Mouse (Mus musculus): Measurements from ENCODE around the gene Zfp868.
A peak's percentile ranks its signal among the peaks of the same experiment; 100 is the strongest.
"Not testable (repeated sequence)": the region's sequence is repeated elsewhere in the genome, so short reads cannot be mapped to it uniquely, and the experiment has no call there.

Gene Zfp868

DNA sequence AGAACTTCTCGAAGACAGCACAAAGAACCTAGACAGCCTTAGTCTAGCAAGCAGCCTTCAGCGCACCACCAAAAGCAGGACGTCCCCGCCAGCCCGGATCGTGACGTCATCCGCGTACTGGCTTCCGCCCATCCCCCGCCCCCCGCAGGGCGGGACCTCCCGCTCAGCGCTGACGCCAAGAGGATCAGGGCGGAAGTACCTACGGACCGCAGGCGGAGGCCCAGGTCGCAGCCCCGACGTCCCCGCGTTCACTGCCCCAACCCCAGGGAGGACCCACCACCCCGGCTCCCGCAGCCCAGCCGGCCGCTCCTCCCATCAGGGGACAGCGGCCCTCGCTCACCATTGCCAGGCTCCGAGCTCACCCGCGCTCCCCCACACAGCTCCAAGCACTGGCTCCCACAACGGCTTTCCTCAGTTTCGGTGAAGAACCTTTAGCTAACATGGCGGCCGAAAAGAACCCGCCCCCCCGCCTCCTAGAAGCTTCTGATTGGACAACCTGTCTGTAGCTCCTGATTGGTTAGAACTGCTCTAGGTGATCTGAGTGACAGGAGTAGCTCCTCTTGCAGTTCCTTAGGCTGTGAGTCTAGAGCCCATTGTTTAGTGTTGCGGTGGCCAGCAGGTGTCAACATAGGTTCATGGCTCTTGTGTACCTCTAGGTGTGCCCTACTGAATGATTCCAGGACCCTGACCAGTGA, at the start of gene Zfp868:
Gene Zfp868, minus strand, starts transcription at position 454 of the 695 bp plus-strand sequence.
- peak; percentile 97 for DNase-seq (ENCODE audit: low read depth, low spot score)

DNA sequence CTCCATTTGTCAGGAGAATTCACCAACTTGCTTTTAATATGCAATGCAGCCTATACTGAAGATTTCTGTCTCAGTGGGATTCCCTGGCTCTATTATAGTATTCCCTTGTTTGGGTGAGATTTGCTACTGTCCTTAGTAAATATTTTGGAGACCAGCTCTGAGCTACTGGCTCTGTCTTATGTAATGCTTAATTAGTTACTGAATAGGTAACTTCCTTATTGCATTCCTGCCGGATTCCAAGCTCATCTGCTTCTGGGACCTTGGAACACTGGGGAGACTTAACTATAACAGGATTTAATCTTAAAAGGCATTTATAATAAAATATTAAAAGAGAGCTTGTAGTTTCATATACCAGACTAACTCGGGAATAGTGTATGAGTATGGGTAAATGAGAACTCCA, 39.7 kb upstream of the Zfp868 start:
- not testable (repeated sequence) for DNase-seq (ENCODE audit: low read depth, low spot score)

DNA sequence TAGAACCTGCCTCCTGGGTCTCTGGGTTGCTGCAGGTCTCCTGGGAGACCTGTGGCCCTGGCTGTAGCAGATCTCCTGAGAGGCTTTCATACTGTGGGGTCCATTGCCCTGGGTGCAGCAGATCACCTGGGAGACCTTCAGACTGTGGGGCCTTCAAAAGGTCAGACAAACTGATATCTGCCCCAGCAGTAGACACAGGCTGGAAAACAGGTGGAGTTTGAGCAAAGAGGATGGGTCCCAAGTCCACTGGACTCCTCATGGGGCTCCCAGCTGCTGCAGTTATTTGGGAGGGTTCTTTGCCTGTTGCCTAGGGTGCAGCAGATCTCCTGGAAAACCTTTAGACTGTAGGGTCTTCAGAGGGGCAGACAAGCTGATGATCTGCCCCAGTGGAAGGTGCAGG, 35.9 kb upstream of the Zfp868 start:
- DNase-seq (ENCODE audit: low read depth, low spot score) = no peak

DNA sequence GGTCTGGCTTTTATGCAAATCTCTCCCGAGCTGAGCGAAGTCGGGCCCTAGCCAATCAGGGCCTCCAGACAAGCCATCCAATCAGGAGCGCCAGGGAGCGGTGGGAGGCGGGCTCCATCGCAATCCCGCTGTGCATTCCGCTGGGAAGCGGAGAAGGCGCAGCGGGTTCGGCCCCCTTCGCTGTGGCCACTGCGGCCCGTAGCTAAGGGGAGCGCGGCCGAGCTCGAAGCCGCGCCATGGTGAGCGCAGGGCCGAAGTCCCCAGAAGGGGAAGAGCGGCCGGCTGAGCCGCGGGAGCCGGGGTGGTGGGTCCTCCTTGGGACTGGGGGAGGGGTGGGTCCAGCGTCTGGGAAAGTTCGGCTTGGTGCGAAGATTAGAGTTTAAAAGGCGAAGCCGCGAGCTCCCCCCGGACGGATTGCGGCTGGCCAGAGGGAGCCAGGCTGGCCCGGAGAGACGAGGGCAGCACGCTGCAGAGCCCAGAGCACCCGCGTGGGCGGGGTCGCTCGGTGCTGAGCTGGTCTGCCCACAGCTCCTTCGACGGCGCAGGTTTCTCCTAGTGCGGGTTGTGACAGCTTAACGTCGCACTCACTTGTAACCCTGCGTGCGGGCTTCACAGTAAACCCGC, 29.1 kb upstream of the Zfp868 start, which contains the start of gene Zfp964:
Gene Zfp964, plus strand, starts transcription at position 122 of the 624 bp plus-strand sequence.
- DNase-seq (ENCODE audit: low read depth, low spot score) = peak; percentile 87

DNA sequence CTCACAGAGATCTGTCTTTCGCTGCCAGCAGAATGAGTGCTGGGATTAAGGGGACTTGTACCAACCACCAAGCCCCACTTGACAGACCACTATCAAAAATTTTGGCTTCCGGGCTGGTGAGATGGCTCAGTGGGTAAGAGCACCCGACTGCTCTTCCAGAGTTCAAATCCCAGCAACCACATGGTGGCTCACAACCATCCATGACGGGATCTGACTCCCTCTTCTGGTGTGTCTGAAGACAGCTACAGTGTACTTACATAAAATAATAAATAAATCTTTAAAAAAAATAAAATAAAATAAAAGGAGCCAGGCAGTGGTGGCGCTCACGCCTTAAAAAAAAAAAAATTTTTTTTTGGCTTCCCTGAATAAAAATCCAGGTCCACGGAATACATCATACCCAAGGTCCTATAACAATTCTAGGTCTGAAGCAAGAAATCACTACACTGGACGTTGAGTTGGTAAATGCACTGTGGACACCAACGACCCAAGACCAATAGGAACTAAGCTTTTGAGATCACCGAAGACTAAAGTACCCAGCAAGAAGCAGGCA, 28.5 kb upstream of the Zfp868 start:
- DNase-seq (ENCODE audit: low read depth, low spot score) = no peak

DNA sequence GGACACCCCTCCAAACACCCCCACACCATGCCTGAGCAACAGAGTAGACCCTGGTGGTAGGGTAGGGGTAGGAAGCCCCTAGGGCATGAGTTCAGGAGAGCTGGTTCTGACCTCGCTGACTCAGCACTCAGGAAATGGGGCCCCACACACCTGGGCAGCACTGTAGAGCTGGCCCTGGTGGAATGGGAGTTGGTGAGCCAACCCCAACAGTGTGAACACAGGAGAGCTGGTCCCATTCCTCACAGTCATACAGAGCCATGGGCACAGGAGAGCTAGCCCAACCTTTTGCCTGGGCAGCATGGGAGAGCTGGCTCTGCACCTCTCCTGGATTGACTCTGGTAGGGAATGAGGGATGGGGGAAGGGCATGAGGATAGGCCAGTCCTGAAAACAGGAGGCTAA, 7.3 kb downstream of the Zfp868 start:
- DNase-seq (ENCODE audit: low read depth, low spot score) = no peak

DNA sequence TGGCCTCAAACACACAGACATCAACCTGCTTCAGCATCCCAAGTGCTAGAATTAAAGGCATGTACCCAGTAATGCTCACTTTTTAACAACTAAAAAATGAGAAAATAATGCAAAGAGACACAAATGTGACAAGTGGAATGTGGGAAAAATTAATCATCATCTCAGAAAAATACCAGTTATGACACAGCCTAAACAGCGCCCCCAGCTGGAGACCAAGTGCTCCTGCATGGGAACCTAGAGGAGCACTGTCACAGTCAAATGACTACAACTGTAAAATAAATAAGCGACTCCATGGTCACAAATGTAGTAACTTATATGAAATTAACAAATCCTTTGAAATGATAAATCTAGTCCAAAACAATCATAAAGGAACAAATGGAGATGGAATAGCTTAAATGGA, 10.7 kb downstream of the Zfp868 start:
- no peak for DNase-seq (ENCODE audit: low read depth, low spot score)

DNA sequence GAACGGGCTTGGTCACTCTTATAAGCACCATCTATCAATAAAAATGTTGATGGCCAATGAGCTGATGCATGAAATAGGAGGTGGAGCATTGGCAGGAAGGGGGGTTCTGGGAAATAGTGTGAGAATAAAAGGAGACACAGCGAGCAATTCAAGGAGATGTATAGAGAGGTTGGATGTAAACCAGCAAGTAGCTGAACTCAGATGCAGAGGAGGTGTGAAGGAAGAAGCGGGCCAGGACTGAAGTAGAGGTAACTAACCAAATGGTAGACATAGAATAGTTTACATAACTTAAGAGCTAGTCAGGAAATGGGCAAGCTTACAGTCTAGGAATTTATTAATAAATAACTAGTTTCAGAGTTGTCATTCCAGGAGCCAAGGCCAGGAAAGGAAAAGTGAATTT, 27.8 kb downstream of the Zfp868 start:
- not testable (repeated sequence) for DNase-seq (ENCODE audit: low read depth, low spot score)

DNA sequence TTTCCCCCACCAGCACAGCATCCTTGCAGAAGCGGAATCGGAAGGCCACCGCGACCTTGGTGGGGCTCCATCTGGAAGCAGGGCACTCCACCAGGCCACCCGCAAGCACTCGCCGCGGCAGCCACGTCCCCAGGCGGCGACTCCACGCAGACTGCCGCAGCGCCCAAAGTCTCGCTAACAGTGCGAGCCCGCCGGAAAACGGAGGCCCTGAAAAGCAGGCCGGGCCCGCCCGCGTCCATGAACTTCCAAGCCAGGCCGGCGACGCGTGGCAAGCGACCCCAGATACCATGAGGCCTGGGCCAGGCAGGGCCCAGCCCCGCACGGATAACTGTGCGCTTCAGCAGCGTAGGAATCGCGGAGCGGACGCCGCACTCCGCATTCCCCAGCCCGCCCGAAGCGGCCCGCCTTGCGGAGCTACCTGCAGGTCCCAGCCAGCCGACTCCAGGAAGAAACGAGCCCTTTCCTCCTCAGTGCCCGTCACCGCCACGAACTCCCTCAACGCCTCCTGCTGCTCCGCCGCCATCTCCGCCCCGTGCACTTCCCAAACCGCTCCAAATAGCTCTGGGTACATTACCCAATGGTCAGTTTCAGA, 40.6 kb downstream of the Zfp868 start:
- no peak for DNase-seq (ENCODE audit: low read depth, low spot score)

DNA sequence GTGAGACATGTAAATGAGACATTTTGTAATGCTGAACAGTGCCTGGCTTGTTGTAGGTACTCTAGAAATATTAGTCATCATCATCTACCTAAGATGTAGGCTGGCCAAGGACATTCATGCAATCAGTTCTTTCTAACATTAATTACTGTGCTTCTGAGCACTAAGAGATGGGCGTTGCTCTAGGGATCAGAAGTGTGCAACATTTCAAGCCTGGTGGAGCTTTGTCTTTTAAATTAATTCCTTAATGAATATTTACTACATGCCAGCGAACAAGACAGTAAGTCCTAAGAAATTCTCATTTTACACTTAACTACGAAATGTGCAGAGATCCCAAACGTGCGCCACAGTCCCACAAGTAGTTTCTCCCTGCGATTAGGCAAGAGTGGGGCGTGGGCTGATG, 41.1 kb downstream of the Zfp868 start:
- DNase-seq (ENCODE audit: low read depth, low spot score) = not testable (repeated sequence)
